Mouse (Mus musculus) mature B cell (primary cell): ENCODE results near the gene Serpine2.

Experiments used
- in situ Hi-C: fragments of 300-500 bp; cut with MboI; formaldehyde crosslinking; loops from 2 replicates; pipeline ENCODE4 v1.14.3; 2019

Gene Serpine2

DNA sequence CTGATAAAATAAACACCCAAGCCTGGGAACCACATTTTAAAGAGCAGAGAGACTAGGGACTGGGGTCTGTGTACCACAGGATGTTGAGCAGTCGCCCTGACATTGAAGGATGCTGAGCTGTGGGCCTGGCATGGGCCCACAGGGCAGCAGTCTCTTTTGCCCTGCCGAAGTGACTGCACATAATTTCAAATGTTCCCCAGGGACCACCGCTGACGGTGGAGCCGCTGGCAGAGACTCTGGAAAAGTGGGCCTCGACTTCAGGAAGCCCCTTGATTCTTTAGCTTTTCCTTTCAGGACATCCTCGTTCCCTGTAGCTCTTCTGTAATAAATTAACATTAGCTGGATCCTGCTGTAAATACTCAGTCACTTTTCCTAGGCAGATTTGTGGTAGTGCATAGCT, 103.8 kb downstream of the Serpine2 start:
- in situ Hi-C loops: no loop called here

- in situ Hi-C loops: no loop called here
Measured at GRCm38 (mm10) chr1:79756417-79756816, 104.6 kb downstream of the Serpine2 start.

GRCm38 (mm10) chr1:79755376-79755775, 105.6 kb downstream of the Serpine2 start:
- in situ Hi-C loops: no loop called here

- in situ Hi-C loops: no loop called here
Measured at GRCm38 (mm10) chr1:79754936-79755335, 106.0 kb downstream of the Serpine2 start.

GRCm38 (mm10) chr1:79753456-79753855, 107.5 kb downstream of the Serpine2 start:
- in situ Hi-C loops: no loop called here

DNA sequence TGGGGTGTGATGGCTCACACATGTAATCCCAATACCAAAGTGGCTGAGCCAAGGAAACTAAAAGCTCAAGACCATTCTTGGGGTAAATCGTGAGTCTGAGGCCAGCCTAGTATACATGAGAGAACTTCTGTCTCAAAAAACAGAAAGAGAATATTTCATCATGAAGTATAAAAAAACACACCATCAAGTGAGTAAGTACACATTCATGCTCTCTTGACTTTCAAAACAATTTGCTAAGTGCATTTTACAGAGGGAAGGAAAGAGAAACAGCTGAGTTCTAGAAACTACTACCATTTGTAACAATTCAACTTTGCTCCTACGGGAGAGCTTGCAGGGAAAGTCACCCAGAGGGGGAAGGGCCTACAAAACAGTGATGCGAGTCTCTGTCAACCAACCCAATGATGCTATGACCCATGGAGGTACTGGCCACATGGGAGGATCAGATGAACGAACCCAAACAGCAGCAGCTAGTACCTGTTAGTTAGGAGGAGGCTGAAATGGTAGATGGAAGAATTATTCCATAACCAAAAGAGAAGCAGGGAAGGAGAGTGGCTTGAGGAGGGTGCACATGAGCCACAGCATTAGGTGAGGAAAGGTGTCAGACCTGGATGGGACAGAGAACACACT, 108.2 kb downstream of the Serpine2 start:
- in situ Hi-C loops: no loop called here

- in situ Hi-C loops: no loop called here
Measured at GRCm38 (mm10) chr1:79752015-79752695, 108.8 kb downstream of the Serpine2 start.

GRCm38 (mm10) chr1:79751186-79751585, 109.8 kb downstream of the Serpine2 start:
- in situ Hi-C loops: no loop called here

- in situ Hi-C loops: no loop called here
Measured at GRCm38 (mm10) chr1:79746056-79746455, 114.9 kb downstream of the Serpine2 start.
